Mouse (Mus musculus) bone marrow macrophage, adult 2 months (primary cell): ENCODE measurements around the gene Cped1.

ENCODE experiments used
- CTCF ChIP-seq: IDR thresholded peaks from 2 replicates; pipeline ENCODE4 v1.5.1; 2012; ENCODE audit warnings: low read depth, mild to moderate bottlenecking, low read length, moderate library complexity
- POLR2A ChIP-seq: IDR thresholded peaks from 2 replicates; pipeline ENCODE4 v1.6.1; 2012; ENCODE audit warnings: mild to moderate bottlenecking, low read depth, low read length, borderline replicate concordance

DNA sequence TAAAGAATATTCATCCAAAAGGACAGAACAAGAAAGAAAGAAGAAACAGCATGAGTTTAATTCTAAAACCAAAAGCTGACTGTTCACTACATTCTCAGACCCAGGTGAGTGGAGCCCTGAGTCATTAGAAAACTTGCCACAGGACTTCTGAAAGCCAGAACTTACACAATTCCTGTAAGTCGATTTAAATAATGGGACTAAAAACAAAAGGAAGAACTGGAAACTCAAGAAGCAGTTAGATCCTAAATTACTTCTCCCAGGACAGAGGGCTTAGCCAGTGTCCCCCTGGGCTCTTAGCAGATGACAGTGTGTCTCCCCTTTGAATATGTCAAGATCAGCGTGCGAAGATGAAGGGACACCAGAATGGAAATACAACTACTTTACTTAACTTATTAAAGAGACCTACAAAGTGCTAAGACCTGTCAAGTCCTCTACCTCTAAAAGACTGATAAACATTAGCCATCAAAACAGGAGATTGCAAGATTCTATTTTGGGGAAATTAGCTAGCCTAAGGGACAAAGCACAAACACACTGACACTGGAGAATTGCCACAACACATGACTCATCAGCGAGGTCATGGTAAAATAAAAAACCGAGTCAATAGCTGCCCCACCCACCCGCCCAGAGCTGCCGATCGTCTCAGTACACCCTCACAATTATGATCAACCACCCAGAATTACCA lies 284.3 kb downstream of the Cped1 start:
- TF ChIP-seq CTCF (no peak), POLR2A (no peak)
